Mouse (Mus musculus): ENCODE measurements around the gene Pex6. TPM values are rescaled to one million over a fixed set of nuclear protein-coding genes. Genes with fewer than 3 reads are reported as not detected.

Gene Pex6
- polyA plus RNA-seq, 1 experiment from 2014 or later, result 25.7 TPM

GRCm38 (mm10) chr17:46699912-46700311 lies 11.4 kb upstream of the Pex6 start:
- Histone ChIP-seq H3K27me3 (ENCODE audit: insufficient read depth, low read length) (no peaks in the 10 kb centered on the region), H3K4me2 (no peak overlapping the region), H3K9me3 (ENCODE audit: low read depth, low read length) (no peaks in the 10 kb centered on the region), H3K4me3 (ENCODE audit: low read depth, low read length) (no peak overlapping the region), H3K4me1 (ENCODE audit: insufficient read depth) (peaks cover 10% of the 10 kb centered on the region; the same call in 1 of the 2 replicates), H3K27ac (ENCODE audit: low read depth) (no peak overlapping the region), H3K9ac (no peak overlapping the region), H3K36me3 (ENCODE audit: insufficient read depth) (peaks cover 26% of the 10 kb centered on the region)
- no peak for TF ChIP-seq CTCF (IDR thresholded peaks at IDR 0.05; ENCODE audit: low read depth)
- 93% methylated on average over 3 of the region's 3 CpGs for WGBS
- ATAC-seq (ENCODE audit: insufficient read depth), result no peak
- DNase-seq, result no peak

- Histone ChIP-seq H3K9ac (no peak overlapping the region), H3K9me3 (ENCODE audit: low read depth, low read length) (no peaks in the 10 kb centered on the region), H3K27ac (ENCODE audit: low read depth) (no peak overlapping the region), H3K4me3 (ENCODE audit: low read depth, low read length) (no peak overlapping the region), H3K4me1 (ENCODE audit: insufficient read depth) (peaks cover 10% of the 10 kb centered on the region; the same call in 1 of the 2 replicates), H3K27me3 (ENCODE audit: insufficient read depth, low read length) (no peaks in the 10 kb centered on the region), H3K4me2 (no peak overlapping the region), H3K36me3 (ENCODE audit: insufficient read depth) (peaks cover 23% of the 10 kb centered on the region)
- TF ChIP-seq CTCF (IDR thresholded peaks at IDR 0.05; ENCODE audit: low read depth), result no peak
- DNase-seq (no peak), ATAC-seq (ENCODE audit: insufficient read depth) (no peak)
- WGBS, result 79% methylated on average over 12 of the region's 12 CpGs
Measured at GRCm38 (mm10) chr17:46701489-46701888, 9.8 kb upstream of the Pex6 start.

GRCm38 (mm10) chr17:46702100-46702499 lies 9.2 kb upstream of the Pex6 start:
- DNase-seq (no peak), ATAC-seq (ENCODE audit: insufficient read depth) (no peak)
- H3K4me3 ChIP-seq (ENCODE audit: low read depth, low read length), result no peak overlapping the region
- peaks cover 10% of the 10 kb centered on the region for H3K4me1 ChIP-seq (ENCODE audit: insufficient read depth)
- H3K27ac ChIP-seq (ENCODE audit: low read depth), result no peak overlapping the region
- H3K36me3 ChIP-seq (ENCODE audit: insufficient read depth), result peaks cover 23% of the 10 kb centered on the region
- no peaks in the 10 kb centered on the region for H3K27me3 ChIP-seq (ENCODE audit: insufficient read depth, low read length)
- no peak overlapping the region; the same call in 1 of the 2 replicates for H3K9ac ChIP-seq
- H3K4me2 ChIP-seq, result no peak overlapping the region
- TF ChIP-seq CTCF (IDR thresholded peaks at IDR 0.05; ENCODE audit: low read depth), result no peak
- H3K9me3 ChIP-seq (ENCODE audit: low read depth, low read length), result no peaks in the 10 kb centered on the region
- 84% methylated on average over 12 of the region's 12 CpGs for WGBS

- 83% methylated on average over 5 of the region's 5 CpGs for WGBS
- Histone ChIP-seq H3K4me3 (ENCODE audit: low read depth, low read length) (no peak overlapping the region), H3K27ac (ENCODE audit: low read depth) (no peak overlapping the region), H3K4me2 (peak overlapping the region; percentile 95), H3K4me1 (ENCODE audit: insufficient read depth) (peaks cover 10% of the 10 kb centered on the region), H3K9ac (no peak overlapping the region; the same call in 1 of the 2 replicates), H3K36me3 (ENCODE audit: insufficient read depth) (peaks cover 23% of the 10 kb centered on the region), H3K27me3 (ENCODE audit: insufficient read depth, low read length) (no peaks in the 10 kb centered on the region), H3K9me3 (ENCODE audit: low read depth, low read length) (no peaks in the 10 kb centered on the region)
- TF ChIP-seq CTCF (IDR thresholded peaks at IDR 0.05; ENCODE audit: low read depth), result no peak
- DNase-seq (no peak), ATAC-seq (ENCODE audit: insufficient read depth) (no peak)
Measured at GRCm38 (mm10) chr17:46702506-46702905, 8.8 kb upstream of the Pex6 start.

- DNase-seq, result peak; percentile 39
Measured at GRCm38 (mm10) chr17:46703971-46704886, 7.0 kb upstream of the Pex6 start.

GRCm38 (mm10) chr17:46704887-46705835 lies 6.1 kb upstream of the Pex6 start, which contains the start of gene Ppp2r5d:
Gene Ppp2r5d, minus strand, starts transcription at chr17:46705111.
- Histone ChIP-seq H3K36me3 (ENCODE audit: insufficient read depth) (peaks cover 2% of the 10 kb centered on the region; the same call in 1 of the 2 replicates), H3K27me3 (ENCODE audit: insufficient read depth, low read length) (no peaks in the 10 kb centered on the region), H3K4me1 (ENCODE audit: insufficient read depth) (peaks cover 10% of the 10 kb centered on the region), H3K4me2 (peak within 1 kb of the TSS; percentile 95), H3K9me3 (ENCODE audit: low read depth, low read length) (no peaks in the 10 kb centered on the region), H3K4me3 (ENCODE audit: low read depth, low read length) (peak within 1 kb of the TSS; percentile 93), H3K9ac (peak within 1 kb of the TSS; percentile 91), H3K27ac (ENCODE audit: low read depth) (peak within 1 kb of the TSS; percentile 95)
- under 1% methylated on average over 48 of the region's 48 CpGs for WGBS
- no peak for TF ChIP-seq CTCF (IDR thresholded peaks at IDR 0.05; ENCODE audit: low read depth)
- ATAC-seq (ENCODE audit: insufficient read depth) (peak; percentile 96), DNase-seq (peak; percentile 99)

More at GRCm38 (mm10) chr17:46703971-46704886, 7.0 kb upstream of the Pex6 start:
- peak overlapping the region; percentile 93 for H3K4me3 ChIP-seq (ENCODE audit: low read depth, low read length)
- no peak for TF ChIP-seq CTCF (IDR thresholded peaks at IDR 0.05; ENCODE audit: low read depth)
- ATAC-seq (ENCODE audit: insufficient read depth), result peak; percentile 89
- no peaks in the 10 kb centered on the region for H3K9me3 ChIP-seq (ENCODE audit: low read depth, low read length)
- peak overlapping the region; percentile 95 for H3K4me2 ChIP-seq
- no peaks in the 10 kb centered on the region for H3K27me3 ChIP-seq (ENCODE audit: insufficient read depth, low read length)
- 2% methylated on average over 40 of the region's 41 CpGs for WGBS
- H3K4me1 ChIP-seq (ENCODE audit: insufficient read depth), result peaks cover 10% of the 10 kb centered on the region
- peak overlapping the region; percentile 91 for H3K9ac ChIP-seq
- peak overlapping the region; percentile 95 for H3K27ac ChIP-seq (ENCODE audit: low read depth)
- peaks cover 11% of the 10 kb centered on the region for H3K36me3 ChIP-seq (ENCODE audit: insufficient read depth)
